Mouse (Mus musculus) bone marrow macrophage, adult 2 months (primary cell): ENCODE measurements around the gene Gm20388.

Experiments used
- CTCF ChIP-seq: IDR thresholded peaks from 2 replicates; pipeline ENCODE4 v1.5.1; 2012; ENCODE audit warnings: low read depth, mild to moderate bottlenecking, low read length, moderate library complexity
- POLR2A ChIP-seq: IDR thresholded peaks from 2 replicates; pipeline ENCODE4 v1.6.1; 2012; ENCODE audit warnings: mild to moderate bottlenecking, low read depth, low read length, borderline replicate concordance

GRCm38 (mm10) chr8:123257114-123257513 lies 3346.5 kb downstream of the Gm20388 start:
- TF ChIP-seq CTCF (no peak), POLR2A (no peak)
